Mouse (Mus musculus): ENCODE measurements around the gene Sike1.

DNA sequence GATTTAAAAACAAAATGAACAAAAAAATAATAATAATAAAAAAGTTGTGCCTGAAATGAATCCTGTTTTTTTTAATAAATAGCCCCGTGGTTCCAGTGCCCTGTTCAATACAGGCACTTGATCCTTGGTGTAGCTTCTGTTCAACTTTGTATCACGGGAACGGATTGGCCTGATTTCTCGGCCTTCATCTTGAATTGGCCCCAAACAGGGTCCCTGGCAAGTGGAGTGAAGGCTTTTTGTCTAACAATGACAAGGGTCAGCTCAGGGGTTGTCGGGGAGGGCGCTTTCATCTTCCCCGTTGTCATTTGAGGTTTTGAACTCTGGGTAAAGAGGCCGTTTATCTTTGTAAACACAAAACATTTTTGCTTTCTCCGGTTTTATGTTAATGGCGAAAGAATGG, 62.2 kb downstream of the Sike1 start:
- TF ChIP-seq POLR2A (IDR thresholded peaks at IDR 0.05; ENCODE audit: borderline replicate concordance, extremely low read depth, low read depth, low read length) (no peak), CTCF (IDR thresholded peaks at IDR 0.05; ENCODE audit: insufficient read depth, low read length) (no peak)
